Mouse (Mus musculus) lung, adult 2 months (tissue): ENCODE data around the gene Cacna2d4. TPM values are rescaled to one million over a fixed set of nuclear protein-coding genes. Genes with fewer than 3 reads are reported as not detected.

Source experiments
- DNase-seq: peaks from one replicate; pipeline ENCODE4 v3.0.0; 2022
- H3K4me1 ChIP-seq: fragments of 200-500 bp; 2 replicates; pipeline ENCODE4 v1.6.1; 2011; ENCODE audit warnings: low read length; ENCODE audit not compliant: control insufficient read depth, insufficient read depth
- H3K4me3 ChIP-seq: fragments of 200-500 bp; replicated peaks from 2 replicates; pipeline ENCODE3; 2011; ENCODE audit warnings: low read depth, mild to moderate bottlenecking, control low read depth, low read length; ENCODE audit errors: extremely low read depth
- CTCF ChIP-seq: fragments of 200-500 bp; IDR thresholded peaks from 2 replicates; pipeline ENCODE4 v1.5.1; 2011; ENCODE audit warnings: mild to moderate bottlenecking, low read length, control low read depth; ENCODE audit not compliant: insufficient read depth
- POLR2A ChIP-seq: fragments of 200-500 bp; IDR thresholded peaks from 2 replicates; pipeline ENCODE4 v1.6.1; 2011; ENCODE audit warnings: low read depth, mild to moderate bottlenecking, control low read depth, low read length, borderline replicate concordance; ENCODE audit errors: extremely low read depth
- WGBS: fragments of 180-500 bp; shearing (Covaris S2); methylation state at CpG from one replicate; pipeline ENCODE4 v1.1.7; 2018; 5-methylcytosine and 5-hydroxymethylcytosine counted together
- polyA plus RNA-seq: library from polyadenylated mRNA; depleted of rRNA; stranded (reverse); fragments of >200 nt; gene quantifications from 2 replicates; pipeline ENCODE4 v1.2.3, GENCODE M21; 2012

The Cacna2d4 gene
- polyA plus RNA-seq, 1 experiment: 4.0 TPM

DNA sequence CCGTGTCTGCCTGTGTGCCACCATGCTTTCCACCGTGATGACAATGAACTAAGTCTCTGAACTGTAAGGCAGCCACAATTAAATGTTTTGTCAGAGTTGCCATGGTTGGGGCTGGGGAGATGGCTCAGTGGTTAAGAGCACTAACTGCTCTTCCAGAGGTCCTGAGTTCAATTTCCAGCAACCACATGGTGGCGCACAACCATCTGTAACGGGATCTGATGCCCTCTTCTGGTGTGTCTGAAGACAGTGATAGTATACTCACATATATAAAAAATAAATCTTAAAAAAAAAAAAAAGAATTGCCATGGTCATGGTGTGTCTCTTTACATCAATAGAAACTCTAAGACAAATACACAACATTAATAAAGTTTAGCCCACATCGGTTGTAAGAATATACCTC lies 138.7 kb downstream of the Cacna2d4 start:
- no peak for TF ChIP-seq CTCF
- TF ChIP-seq POLR2A: no peak
- H3K4me3 ChIP-seq: no peak overlapping the region
- 77% methylated on average over 5 of the region's 5 CpGs for WGBS
- no peak for DNase-seq
- peaks cover 21% of the 10 kb centered on the region for H3K4me1 ChIP-seq

DNA sequence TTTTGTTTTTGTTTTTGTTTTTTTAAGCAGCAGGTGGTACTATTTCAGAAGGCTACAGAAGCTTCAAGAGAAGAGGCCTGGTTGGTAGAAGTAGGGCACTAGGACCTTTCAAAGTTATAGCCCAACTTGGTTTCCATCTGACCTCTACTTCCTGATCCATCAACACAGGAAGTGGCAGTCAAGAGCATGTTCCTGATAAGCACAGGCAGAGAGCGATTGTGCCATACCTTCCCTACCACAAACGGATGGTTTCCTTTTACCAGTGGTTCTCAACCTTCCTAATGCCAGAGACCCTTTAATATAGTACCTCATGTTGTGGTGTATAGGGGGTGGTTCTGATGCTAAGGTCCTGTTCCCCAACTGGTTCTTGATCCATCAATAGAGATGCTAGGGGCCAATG lies 141.3 kb downstream of the Cacna2d4 start:
- WGBS: 7% methylated on average over 2 of the region's 2 CpGs
- H3K4me1 ChIP-seq: peaks cover 24% of the 10 kb centered on the region
- no peak for TF ChIP-seq CTCF
- TF ChIP-seq POLR2A: no peak
- no peak overlapping the region for H3K4me3 ChIP-seq
- no peak for DNase-seq

DNA sequence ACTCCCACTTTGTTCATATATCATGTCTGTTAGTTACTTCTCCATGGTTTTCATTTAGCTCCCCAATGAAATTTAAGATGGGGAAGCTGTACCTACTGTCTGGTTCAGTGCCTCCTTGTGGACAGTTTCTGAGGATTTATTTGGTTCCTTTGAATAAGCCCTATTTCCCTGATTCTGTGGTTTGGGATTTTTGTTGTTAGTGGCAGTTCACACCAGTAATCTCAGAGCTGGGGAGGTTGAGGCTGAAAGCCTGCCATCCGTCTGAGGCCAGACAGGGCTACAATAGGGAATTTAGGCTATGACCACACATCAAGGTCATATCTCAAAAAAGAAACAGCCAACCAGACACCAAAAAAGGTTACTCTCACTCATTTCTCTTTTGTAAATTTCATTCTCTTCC lies 142.3 kb downstream of the Cacna2d4 start:
- no peak for TF ChIP-seq POLR2A
- TF ChIP-seq CTCF: no peak
- peaks cover 20% of the 10 kb centered on the region for H3K4me1 ChIP-seq
- DNase-seq: no peak
- H3K4me3 ChIP-seq: no peak overlapping the region
- 84% methylated on average over 1 of the region's 1 CpGs for WGBS

DNA sequence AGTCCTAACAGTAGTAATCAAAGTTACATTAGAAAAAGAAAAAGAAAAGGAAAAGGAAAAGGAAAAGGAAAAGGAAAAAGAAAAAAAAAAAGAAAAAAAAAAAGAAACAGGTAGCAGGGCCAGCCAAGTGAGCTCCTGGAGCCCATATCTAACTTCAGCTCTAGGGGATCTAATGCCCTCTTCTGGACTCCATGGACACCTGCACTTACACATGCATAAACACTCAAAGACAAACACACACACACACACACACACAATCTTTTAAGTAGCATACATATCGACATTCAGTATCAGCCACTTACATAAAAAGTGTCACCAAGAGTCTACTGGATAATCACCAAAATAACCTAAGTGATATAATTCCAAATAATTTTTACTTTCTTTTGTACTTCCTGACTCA lies 149.3 kb downstream of the Cacna2d4 start:
- WGBS: 66% methylated on average over 1 of the region's 1 CpGs
- Histone ChIP-seq H3K4me3 (no peak overlapping the region), H3K4me1 (peaks cover 16% of the 10 kb centered on the region)
- TF ChIP-seq CTCF: no peak
- no peak for TF ChIP-seq POLR2A
- no peak for DNase-seq

DNA sequence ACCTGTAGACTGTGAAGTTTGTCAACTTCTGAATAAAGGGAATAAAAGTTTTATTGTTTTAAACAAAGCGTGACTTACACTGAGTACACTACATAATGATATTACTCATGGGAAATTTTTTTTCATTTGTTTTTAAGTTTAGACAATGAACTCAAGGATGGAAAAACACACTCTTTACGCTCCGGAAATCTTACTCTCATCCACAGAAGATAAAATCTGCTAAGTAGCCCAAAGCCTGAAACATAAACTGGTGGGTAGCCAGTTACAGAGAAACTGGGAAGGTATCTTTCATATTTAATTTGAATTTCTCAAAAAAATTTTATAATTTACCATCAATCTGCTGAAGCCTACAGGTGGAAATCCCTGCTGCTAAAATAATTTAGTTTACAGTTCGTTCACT lies 150.1 kb downstream of the Cacna2d4 start:
- no peak for TF ChIP-seq CTCF
- TF ChIP-seq POLR2A: no peak
- 55% methylated on average over 4 of the region's 4 CpGs for WGBS
- no peak overlapping the region for H3K4me3 ChIP-seq
- peaks cover 16% of the 10 kb centered on the region for H3K4me1 ChIP-seq
- DNase-seq: no peak

DNA sequence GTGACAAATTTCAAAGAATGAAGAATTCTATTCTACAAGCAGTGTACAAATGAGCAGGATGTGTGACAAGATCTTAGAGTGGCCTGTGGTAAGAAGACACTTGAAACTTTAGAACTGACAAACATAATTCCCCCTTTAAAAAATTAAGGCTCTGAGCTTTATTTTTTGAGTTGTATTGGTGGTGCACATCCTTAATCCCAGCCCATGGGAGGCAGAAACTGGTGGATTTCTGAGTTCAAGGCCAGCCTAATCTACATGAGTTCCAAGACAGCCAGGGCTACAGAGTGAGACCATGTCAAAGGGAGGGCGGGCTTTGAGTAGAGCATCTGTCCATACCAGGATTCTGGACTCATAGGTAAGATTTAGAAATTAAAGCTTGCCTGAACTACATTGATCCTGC lies 150.5 kb downstream of the Cacna2d4 start:
- WGBS: 90% methylated on average over 1 of the region's 1 CpGs
- H3K4me3 ChIP-seq: no peak overlapping the region
- TF ChIP-seq CTCF: no peak
- no peak for TF ChIP-seq POLR2A
- H3K4me1 ChIP-seq: peaks cover 13% of the 10 kb centered on the region
- no peak for DNase-seq

DNA sequence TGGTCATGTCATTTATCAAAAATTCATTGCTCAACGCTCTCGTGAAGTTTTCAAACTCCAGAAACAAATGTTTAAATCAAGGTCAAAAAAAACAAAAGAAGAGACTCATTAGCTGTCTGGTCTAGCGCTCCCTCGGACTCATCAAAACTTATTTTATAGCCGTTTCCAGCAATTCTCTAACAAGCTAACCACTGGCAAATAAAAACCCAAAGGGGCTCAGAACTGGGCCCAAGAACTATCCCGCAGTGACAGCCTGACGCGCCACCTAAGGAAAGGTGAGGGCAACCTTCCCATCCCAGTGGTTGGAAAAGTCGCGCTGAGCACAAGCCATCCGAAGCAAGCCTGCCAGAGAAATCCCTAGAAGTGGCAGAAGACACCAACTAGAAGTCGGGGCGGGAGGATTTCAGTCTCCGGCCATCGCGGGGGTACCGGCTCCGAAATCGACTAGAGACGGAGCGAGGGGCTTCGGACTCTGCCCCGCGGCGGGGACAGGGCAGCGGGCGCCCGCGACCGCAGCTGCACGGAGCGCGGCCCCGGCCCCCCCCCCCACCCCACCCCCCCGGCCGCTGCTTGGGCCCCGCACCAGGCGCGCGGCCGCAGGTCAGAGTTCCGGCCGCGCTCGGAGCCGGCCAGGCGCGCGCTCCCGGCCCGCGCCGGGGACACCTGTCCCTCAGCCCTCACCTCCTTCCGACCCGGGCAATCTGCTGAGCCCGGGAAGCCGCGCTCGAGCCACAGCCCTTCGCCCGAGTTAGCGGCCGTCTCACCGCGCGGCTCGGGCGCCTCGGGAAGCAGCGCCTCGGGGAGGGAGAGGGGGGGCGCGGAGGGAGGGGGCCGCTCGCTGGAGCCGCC lies 151.7 kb downstream of the Cacna2d4 start:
- H3K4me1 ChIP-seq: peaks cover 14% of the 10 kb centered on the region
- H3K4me3 ChIP-seq: peak overlapping the region; percentile 60
- TF ChIP-seq CTCF (no peak), POLR2A (no peak)
- peak; percentile 60 for DNase-seq
- WGBS: under 1% methylated on average over 57 of the region's 76 CpGs

DNA sequence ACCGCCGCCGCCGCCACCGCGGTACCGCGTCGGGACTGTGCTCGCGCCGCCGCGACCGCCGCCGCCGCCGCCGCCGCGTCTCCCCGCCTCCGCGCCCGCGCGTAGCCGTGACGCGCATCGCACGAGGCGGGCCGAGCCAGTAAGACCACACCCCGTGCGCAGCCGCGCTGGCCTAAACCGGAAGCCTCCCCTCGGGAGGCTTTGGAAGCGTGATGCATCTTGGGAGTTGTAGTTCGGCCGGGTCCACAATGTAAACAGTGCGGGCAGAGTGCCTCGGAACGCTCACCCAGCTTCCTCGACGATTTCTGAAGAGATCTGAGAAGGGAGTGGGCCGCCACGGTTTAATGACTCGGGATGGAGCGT lies 152.3 kb downstream of the Cacna2d4 start:
- Histone ChIP-seq H3K4me1 (peaks cover 14% of the 10 kb centered on the region), H3K4me3 (peak overlapping the region; percentile 82)
- DNase-seq: peak; percentile 96
- under 1% methylated on average over 49 of the region's 53 CpGs for WGBS
- TF ChIP-seq POLR2A (peak; percentile 93; the same call in 1 of the 2 replicates), CTCF (no peak)

DNA sequence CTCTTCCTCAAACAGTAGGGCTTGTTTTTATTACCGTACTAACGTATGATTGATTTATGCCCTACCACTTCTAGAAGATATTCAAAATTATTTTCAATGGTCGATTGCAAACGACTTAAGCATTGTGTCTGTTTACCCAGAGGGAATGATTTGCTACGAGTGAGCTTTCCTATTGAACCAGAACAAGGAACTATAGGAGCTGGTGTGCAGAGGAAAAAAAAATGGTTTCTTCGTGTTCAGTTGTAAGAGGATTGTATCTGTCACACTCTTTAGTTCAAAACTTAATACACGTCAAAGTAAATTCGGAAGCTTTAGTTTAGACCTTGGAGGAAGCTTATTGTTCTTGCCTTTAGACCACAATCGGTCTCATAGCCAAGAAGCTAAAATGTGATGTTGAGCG lies 152.8 kb downstream of the Cacna2d4 start:
- DNase-seq: no peak

DNA sequence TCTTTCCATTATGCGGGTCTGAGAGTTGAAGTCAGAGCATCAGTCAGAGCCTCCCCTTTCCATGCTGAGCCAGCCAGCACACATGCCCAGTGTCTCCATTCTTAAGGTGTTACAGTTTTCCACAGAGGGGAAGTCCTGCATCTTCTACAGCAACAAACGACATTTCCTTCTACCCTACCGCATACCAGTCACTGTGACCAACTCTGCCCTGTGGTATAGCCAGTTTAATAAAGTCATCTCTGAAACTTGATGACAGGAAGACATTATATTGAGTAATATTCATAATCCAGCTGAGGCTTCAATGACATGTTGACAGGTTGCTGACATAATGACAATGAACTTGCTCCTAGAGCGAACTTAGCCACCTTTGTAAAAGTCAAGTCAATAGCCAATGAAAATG lies 154.4 kb downstream of the Cacna2d4 start:
- TF ChIP-seq POLR2A (no peak), CTCF (no peak)

More for the DNA sequence above, 152.8 kb downstream of the Cacna2d4 start:
- 4% methylated on average over 10 of the region's 10 CpGs for WGBS
- peaks cover 12% of the 10 kb centered on the region for H3K4me1 ChIP-seq
- peak overlapping the region; percentile 82 for H3K4me3 ChIP-seq
- no peak for TF ChIP-seq POLR2A
- no peak for TF ChIP-seq CTCF

More for the DNA sequence above, 154.4 kb downstream of the Cacna2d4 start:
- WGBS: 90% methylated on average over 4 of the region's 4 CpGs
- no peak for DNase-seq
- Histone ChIP-seq H3K4me3 (no peak overlapping the region), H3K4me1 (peaks cover 18% of the 10 kb centered on the region)
